Mouse (Mus musculus) brain, embryonic 14.5 days (tissue): ENCODE measurements around the gene Ak1.

Experiments used
- CTCF ChIP-seq: fragments of 200-500 bp; IDR thresholded peaks from 2 replicates; pipeline ENCODE4 v1.5.1; 2012; ENCODE audit warnings: inconsistent platforms, mild to moderate bottlenecking, moderate library complexity, borderline replicate concordance; ENCODE audit not compliant: insufficient read depth, insufficient read length; ENCODE audit errors: extremely low read depth
- POLR2A ChIP-seq: fragments of 200-500 bp; IDR thresholded peaks from 2 replicates; pipeline ENCODE4 v1.6.1; 2012; ENCODE audit warnings: mild to moderate bottlenecking, inconsistent platforms, borderline replicate concordance; ENCODE audit not compliant: poor library complexity, insufficient read depth, insufficient read length, severe bottlenecking; ENCODE audit errors: extremely low read depth

GRCm38 (mm10) chr2:32630036-32630435 lies 8.5 kb downstream of the Ak1 start:
- TF ChIP-seq POLR2A = no peak
- TF ChIP-seq CTCF = no peak
